Mouse (Mus musculus) heart, postnatal 10 days (tissue): Measurements from ENCODE around the gene Epyc. TPM values are rescaled to one million over a fixed set of nuclear protein-coding genes. Genes with fewer than 3 reads are reported as not detected.
"Not testable (repeated sequence)": the region's sequence is repeated elsewhere in the genome, so short reads cannot be mapped to it uniquely, and the experiment has no call there.

Experiments used
- DNase-seq, 2 experiments: peaks; one replicate each; pipeline ENCODE4 v3.0.0; 2021
- intact Hi-C: fragments of 180-260 bp; cut with DNase I; formaldehyde crosslinking; loops from one replicate; pipeline ENCODE4 v1.15.1; 2025
- total RNA-seq, 2 experiments: library from RNA; stranded (reverse); gene quantifications; 2 replicates each; pipeline ENCODE4 v1.2.3; 2021

Epyc gene
- total RNA-seq, 2 experiments from 2014 or later, result 0.29 to 0.45 TPM

GRCm38 (mm10) chr10:97704562-97704961 is 60.7 kb downstream of the Epyc start:
- intact Hi-C loops, result loop anchor here (1.0 kb wide), 1 partner anchor 328 kb away; no protein-coding TSS in a partner anchor
- DNase-seq, result peak; percentile 34 to 65

GRCm38 (mm10) chr10:97712687-97713086 is 68.8 kb downstream of the Epyc start:
- intact Hi-C loops, result loop anchor here (2.0 kb wide), 1 partner anchor 1372 kb away; no protein-coding TSS in a partner anchor
- DNase-seq, result peak; percentile 24 to 60

GRCm38 (mm10) chr10:97714584-97714983 is 70.7 kb downstream of the Epyc start:
- intact Hi-C loops, result no loop called here
- DNase-seq, result no peak

GRCm38 (mm10) chr10:97715289-97715906 is 71.5 kb downstream of the Epyc start:
- intact Hi-C loops, result no loop called here

GRCm38 (mm10) chr10:97717233-97717632 is 73.4 kb downstream of the Epyc start:
- intact Hi-C loops, result no loop called here
- no peak for DNase-seq

More at GRCm38 (mm10) chr10:97715289-97715906, 71.5 kb downstream of the Epyc start:
- no peak for DNase-seq

GRCm38 (mm10) chr10:97718021-97718420 is 74.2 kb downstream of the Epyc start:
- DNase-seq, result no peak
- intact Hi-C loops, result no loop called here

- DNase-seq, result no peak
- intact Hi-C loops, result no loop called here
These were observed 76.8 kb downstream of the Epyc start for GRCm38 (mm10) chr10:97720625-97721024.

- DNase-seq, result no peak
- intact Hi-C loops, result no loop called here
These were observed 78.8 kb downstream of the Epyc start for GRCm38 (mm10) chr10:97722709-97723108.

GRCm38 (mm10) chr10:97725929-97726328 is 82.1 kb downstream of the Epyc start:
- intact Hi-C loops, result no loop called here
- no peak for DNase-seq

GRCm38 (mm10) chr10:97726655-97727054 is 82.8 kb downstream of the Epyc start, which contains the start of gene C030005K15Rik:
TSS of gene C030005K15Rik (minus strand) at chr10:97726755.
- intact Hi-C loops, DNase-seq: not testable (repeated sequence)

Other genes with a start within 250 kb of the Epyc start
- gene Dcn, start 164.5 kb upstream of the Epyc start, total RNA-seq, result 100 to 1,000 TPM; 496 to 539 TPM
- gene Lum, start 78.9 kb upstream of the Epyc start, total RNA-seq, result 100 to 1,000 TPM; 137 to 148 TPM
- gene Kera, start 37.2 kb upstream of the Epyc start, total RNA-seq, result not detected
- gene Ccer1, start 49.0 kb downstream of the Epyc start, total RNA-seq, result not detected
- gene C030005K15Rik, start 82.7 kb downstream of the Epyc start, total RNA-seq, result not detected